Mouse (Mus musculus) cerebellum, postnatal 25 days (tissue): ENCODE measurements around the gene Nlrp4e.
"Not testable (repeated sequence)": the region's sequence is repeated elsewhere in the genome, so short reads cannot be mapped to it uniquely, and the experiment has no call there.

Experiments
- DNase-seq, 2 experiments: peaks; one replicate each; pipeline ENCODE4 v3.0.0; 2021; ENCODE audit warnings: mixed read lengths in 2 of 2

The Nlrp4e gene

DNA sequence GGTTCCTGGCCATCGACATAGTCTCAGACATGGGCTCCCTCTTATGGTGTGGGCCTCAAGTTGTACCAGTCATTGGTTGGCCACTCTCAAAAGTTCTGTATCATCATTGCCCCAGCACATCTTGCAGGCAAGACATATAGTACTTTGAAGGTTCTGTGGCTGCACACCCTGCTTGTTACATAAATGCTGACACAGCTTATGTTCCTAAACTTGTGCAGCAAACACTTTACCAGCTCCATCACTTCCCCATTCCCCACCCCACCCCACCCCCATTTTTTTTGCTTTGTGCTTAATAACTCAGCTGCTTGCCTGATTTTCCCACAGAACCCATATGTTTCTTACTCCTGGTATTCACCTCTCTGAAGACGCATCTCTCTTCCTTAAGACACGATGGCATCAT is at the start of gene Nlrp4e:
Gene Nlrp4e (plus strand): TSS at position 301 of the 400 bp plus-strand sequence.
- not testable (repeated sequence) for DNase-seq

DNA sequence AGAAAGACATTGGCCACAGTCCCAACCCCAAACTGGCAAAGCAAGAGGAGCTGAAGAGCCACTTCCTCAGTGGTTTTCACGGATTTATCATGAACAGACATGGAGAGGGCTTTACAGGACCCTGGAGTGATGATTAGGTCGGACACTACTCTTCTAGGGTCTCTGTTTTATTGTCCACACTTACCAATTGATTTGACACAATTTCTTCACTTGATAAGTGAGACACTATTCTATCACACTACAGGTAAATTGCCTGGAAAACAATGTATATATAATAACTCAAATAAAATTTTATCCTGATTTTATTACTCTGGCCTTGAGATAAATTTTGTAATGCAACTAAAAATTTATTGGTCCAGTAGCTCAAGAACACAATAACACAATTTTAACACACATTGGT is 49.4 kb upstream of the Nlrp4e start, which contains the start of gene Vmn1r166:
Gene Vmn1r166 (minus strand): TSS at position 101 of the 400 bp plus-strand sequence.
- DNase-seq = not testable (repeated sequence)

DNA sequence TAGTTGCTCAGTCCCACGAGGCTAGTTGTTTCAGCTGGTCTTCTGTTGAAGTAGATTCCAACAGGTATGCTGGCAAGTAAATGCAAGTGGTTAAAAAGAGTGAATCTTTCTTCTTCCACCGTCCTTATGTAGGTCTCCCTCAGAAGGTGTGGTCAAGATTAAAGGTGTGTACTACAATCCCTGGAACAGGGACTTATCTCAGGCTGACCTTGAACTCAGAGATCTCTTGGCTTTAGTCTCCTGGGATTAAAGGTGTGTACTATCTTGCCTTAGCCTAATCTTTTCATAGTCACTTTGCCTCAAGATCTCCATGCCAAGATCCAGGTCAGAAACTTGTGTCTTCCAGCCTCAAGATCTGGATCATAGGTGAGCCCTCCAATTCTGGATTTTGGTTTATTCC is 22.2 kb upstream of the Nlrp4e start, which contains the start of gene Gm6902:
Gene Gm6902 (minus strand): TSS at position 101 of the 400 bp plus-strand sequence.
- not testable (repeated sequence) for DNase-seq

DNA sequence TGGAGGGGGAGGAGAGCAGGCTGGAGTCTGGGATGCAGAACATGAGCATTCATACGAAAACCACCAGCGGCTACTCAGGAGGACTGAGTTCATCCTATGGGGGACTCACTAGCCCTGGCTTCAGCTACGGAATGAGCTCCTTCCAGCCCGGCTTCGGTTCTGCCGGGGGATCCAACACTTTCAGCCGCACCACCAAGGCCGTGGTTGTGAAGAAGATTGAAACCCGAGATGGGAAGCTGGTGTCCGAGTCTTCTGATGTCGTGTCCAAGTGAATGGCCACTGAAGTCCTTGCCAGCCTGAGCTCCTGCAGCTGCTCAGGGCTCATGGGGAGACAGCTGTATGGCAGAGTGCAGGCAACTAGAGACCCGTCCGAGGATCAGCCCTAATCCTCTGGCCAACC is 57.3 kb downstream of the Nlrp4e start:
- DNase-seq = not testable (repeated sequence)

DNA sequence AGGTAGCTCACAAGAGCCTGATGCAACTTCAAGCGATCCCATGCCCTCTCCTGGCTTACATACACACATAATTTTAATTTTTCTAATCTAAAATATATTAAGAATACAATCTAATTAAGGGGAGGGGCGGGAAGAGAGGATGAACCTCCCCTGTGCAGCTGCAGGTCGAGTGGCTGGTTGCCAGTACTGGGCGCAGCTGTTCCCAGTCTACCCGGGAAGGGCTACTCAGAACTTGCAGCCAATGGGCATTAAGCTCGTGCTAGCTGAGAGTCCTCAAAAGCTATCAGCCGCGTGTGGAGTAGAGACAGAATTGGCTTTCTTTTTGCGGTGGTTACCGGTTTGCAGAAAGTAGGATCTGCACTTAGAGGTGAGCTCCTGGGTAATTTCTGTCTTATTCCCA is 84.6 kb downstream of the Nlrp4e start, which contains the start of gene Nlrp5:
Gene Nlrp5 (plus strand): TSS at position 301 of the 400 bp plus-strand sequence.
- DNase-seq = no peak
